Mouse (Mus musculus) C2C12 (cell line): ENCODE data around the gene S100a10.

Experiments used
- CTCF ChIP-seq: IDR thresholded peaks from one replicate; pipeline ENCODE4 v1.5.1; 2011; ENCODE audit not compliant: control insufficient read depth, insufficient read depth, insufficient read length
- FOSL1 ChIP-seq: IDR thresholded peaks from one replicate; pipeline ENCODE4 v1.8.0; 2011; ENCODE audit warnings: mild to moderate bottlenecking, low read length; ENCODE audit not compliant: poor library complexity, insufficient read depth, severe bottlenecking
- MAX ChIP-seq: IDR thresholded peaks from one replicate; pipeline ENCODE4 v1.6.1; 2011; ENCODE audit warnings: mild to moderate bottlenecking, control low read depth
- MYOD1 ChIP-seq: IDR thresholded peaks from one replicate; pipeline ENCODE4 v1.6.1; 2011; ENCODE audit warnings: low read depth; ENCODE audit not compliant: control insufficient read depth, insufficient read length
- USF1 ChIP-seq: IDR thresholded peaks from one replicate; pipeline ENCODE4 v1.6.1; 2011; ENCODE audit warnings: low read depth, mild to moderate bottlenecking, control low read depth, moderate library complexity

DNA sequence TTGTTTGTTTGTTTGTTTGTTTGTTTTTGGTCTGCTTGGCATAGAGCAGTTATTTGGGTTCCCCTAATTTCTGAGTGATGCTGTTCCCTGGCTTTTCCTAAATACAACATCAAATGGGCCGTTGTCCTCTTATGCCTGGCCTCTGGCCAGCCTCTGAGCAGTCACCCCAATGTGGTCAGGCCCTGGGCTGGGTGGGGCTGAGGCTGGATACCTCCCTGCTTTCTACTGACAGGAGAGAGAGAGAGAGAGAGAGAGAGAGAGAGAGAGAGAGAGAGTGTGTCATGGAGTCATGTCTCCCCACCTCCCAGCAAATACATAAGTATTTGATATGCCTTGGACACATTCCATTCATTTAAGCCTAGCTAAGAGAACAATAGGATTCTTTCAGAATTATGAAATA is 1.7 kb downstream of the S100a10 start:
- TF ChIP-seq CTCF (no peak), MYOD1 (no peak), USF1 (no peak), FOSL1 (no peak), MAX (no peak)
